Mouse (Mus musculus) thymus, postnatal 10 days (tissue): ENCODE results near the gene Ctsw.

Source experiments
- DNase-seq, 2 experiments: peaks; one replicate each; pipeline ENCODE4 v3.0.0; 2021; ENCODE audit warnings: low spot score in 2 of 2

Gene Ctsw

GRCm38 (mm10) chr19:5431911-5432464 lies 36.3 kb downstream of the Ctsw start:
- DNase-seq, result no peak

GRCm38 (mm10) chr19:5430408-5430807 lies 37.9 kb downstream of the Ctsw start:
- no peak for DNase-seq

GRCm38 (mm10) chr19:5429806-5430205 lies 38.5 kb downstream of the Ctsw start:
- DNase-seq, result no peak

- DNase-seq, result no peak
Measured at GRCm38 (mm10) chr19:5429219-5429618, 39.1 kb downstream of the Ctsw start.

GRCm38 (mm10) chr19:5428083-5428482 lies 40.2 kb downstream of the Ctsw start:
- peak in 1 of 2 experiments; percentile 45 for DNase-seq

GRCm38 (mm10) chr19:5426640-5427290 lies 41.5 kb downstream of the Ctsw start:
- DNase-seq, result no peak

GRCm38 (mm10) chr19:5425906-5426565 lies 42.3 kb downstream of the Ctsw start:
- no peak for DNase-seq

GRCm38 (mm10) chr19:5424782-5425741 lies 43.2 kb downstream of the Ctsw start, which contains the start of the genes Drap1 and AI837181:
TSS of gene Drap1 (minus strand) at chr19:5424979.
TSS of gene AI837181 (plus strand) at chr19:5425144.
- DNase-seq, result peak; percentile 91 to 98

- peak; percentile 73 to 75 for DNase-seq
Measured at GRCm38 (mm10) chr19:5424092-5424781, 44.1 kb downstream of the Ctsw start.

- no peak for DNase-seq
Measured at GRCm38 (mm10) chr19:5423561-5423960, 44.7 kb downstream of the Ctsw start.

GRCm38 (mm10) chr19:5422895-5423443 lies 45.3 kb downstream of the Ctsw start:
- no peak for DNase-seq

- no peak for DNase-seq
Measured at GRCm38 (mm10) chr19:5422267-5422666, 46.0 kb downstream of the Ctsw start.

GRCm38 (mm10) chr19:5421784-5422183 lies 46.5 kb downstream of the Ctsw start:
- DNase-seq, result peak in 1 of 2 experiments; percentile 42

GRCm38 (mm10) chr19:5420579-5420978 lies 47.7 kb downstream of the Ctsw start:
- DNase-seq, result no peak

- DNase-seq, result no peak
Measured at GRCm38 (mm10) chr19:5419630-5420029, 48.7 kb downstream of the Ctsw start.

GRCm38 (mm10) chr19:5418750-5419466 lies 49.4 kb downstream of the Ctsw start:
- DNase-seq, result no peak
